Mouse (Mus musculus): Measurements from ENCODE around the gene Apmap. TPM values are rescaled to one million over a fixed set of nuclear protein-coding genes. Genes with fewer than 3 reads are reported as not detected.
"Not testable (repeated sequence)": the region's sequence is repeated elsewhere in the genome, so short reads cannot be mapped to it uniquely, and the experiment has no call there.

Gene Apmap
- polyA plus RNA-seq, 1 experiment: 20.5 TPM

DNA sequence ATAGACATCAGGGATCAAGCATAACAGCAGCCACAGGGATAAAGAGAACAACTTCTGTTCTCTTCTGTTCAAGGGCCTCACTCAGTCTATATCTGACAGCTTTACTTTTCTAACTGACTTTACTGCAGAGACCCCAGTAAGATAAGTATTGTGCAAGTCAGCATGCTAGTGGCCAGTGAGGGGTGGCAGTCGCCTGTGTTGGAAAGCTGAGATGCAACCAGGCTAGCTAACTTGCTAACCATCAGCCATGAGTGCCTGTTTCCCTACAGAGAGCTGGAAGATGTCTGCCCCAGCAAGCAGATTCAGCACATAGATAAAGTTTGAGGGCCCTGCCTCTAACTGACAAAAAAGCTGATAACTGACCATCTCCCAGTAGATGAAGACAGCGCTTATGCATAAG lies 37.6 kb downstream of the Apmap start:
- Histone ChIP-seq H3K27me3 (ENCODE audit: control insufficient read depth, insufficient read depth, low read length) (no peaks in the 10 kb centered on the region), H3K27ac (ENCODE audit: insufficient read depth, low read length) (no peak overlapping the region), H3K4me3 (ENCODE audit: extremely low read depth, insufficient read depth, insufficient read length) (peak overlapping the region; percentile 25; the same call in 1 of the 2 replicates), H3K36me3 (ENCODE audit: control insufficient read depth, insufficient read depth, low read length) (no peaks in the 10 kb centered on the region), H3K4me1 (ENCODE audit: control insufficient read depth, insufficient read depth, insufficient read length) (peaks cover 6% of the 10 kb centered on the region; the same call in 1 of the 2 replicates)
- 68% methylated on average over 2 of the region's 2 CpGs for WGBS
- no peak for TF ChIP-seq CTCF (IDR thresholded peaks at IDR 0.05; ENCODE audit: extremely low read depth, insufficient read depth, insufficient read length, insufficient replicate concordance)
- TF ChIP-seq POLR2A (IDR thresholded peaks at IDR 0.05; ENCODE audit: low read depth, low read length): no peak
- no peak for DNase-seq (ENCODE audit: low read depth in 1 of 2, low spot score in 2 of 2)

DNA sequence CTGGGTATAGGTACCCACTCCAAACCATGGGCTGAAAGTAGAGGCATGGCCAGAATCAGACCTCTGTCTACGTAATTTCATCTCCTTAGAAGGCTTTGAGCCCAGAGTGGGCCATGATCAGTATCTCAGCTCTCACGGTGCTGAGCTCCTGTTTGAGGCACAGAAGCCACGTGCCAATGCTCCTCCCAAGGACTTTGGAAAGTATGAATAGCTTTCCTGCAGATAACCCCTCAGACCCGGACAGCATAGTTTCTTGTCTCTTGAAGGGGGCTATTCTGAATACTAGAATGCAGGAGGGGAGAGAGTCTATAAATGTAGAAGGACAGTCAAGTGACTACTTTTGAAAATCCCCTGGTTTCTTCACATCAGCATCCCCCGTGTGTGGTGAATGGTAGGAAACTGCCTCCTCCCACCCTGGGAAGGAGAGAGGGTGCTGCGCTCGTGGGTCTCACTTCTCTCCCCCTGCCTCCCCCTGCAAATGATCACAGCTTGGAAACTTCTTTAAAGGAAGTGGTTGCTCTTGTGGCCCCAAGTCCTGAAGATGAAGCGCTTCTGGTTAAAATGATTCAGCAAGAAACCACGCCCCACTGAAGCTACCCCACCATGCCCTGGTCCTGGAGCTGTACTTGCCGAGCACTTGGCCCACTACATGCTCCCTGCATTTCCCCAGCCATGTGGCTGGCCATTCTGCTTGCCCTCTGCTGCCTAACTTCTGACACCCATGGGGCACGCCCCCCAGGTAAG lies 38.3 kb downstream of the Apmap start, which contains the start of gene Cst7:
Gene Cst7, plus strand, starts transcription at position 569 of the 744 bp plus-strand sequence.
- Histone ChIP-seq H3K4me1 (ENCODE audit: control insufficient read depth, insufficient read depth, insufficient read length) (peaks cover 6% of the 10 kb centered on the region; the same call in 1 of the 2 replicates), H3K27me3 (ENCODE audit: control insufficient read depth, insufficient read depth, low read length) (no peaks in the 10 kb centered on the region), H3K27ac (ENCODE audit: insufficient read depth, low read length) (peak within 1 kb of the TSS; percentile 39), H3K4me3 (ENCODE audit: extremely low read depth, insufficient read depth, insufficient read length) (peak within 1 kb of the TSS; percentile 25; the same call in 1 of the 2 replicates), H3K36me3 (ENCODE audit: control insufficient read depth, insufficient read depth, low read length) (no peaks in the 10 kb centered on the region)
- TF ChIP-seq POLR2A (IDR thresholded peaks at IDR 0.05; ENCODE audit: low read depth, low read length) (no peak), CTCF (IDR thresholded peaks at IDR 0.05; ENCODE audit: extremely low read depth, insufficient read depth, insufficient read length, insufficient replicate concordance) (no peak)
- DNase-seq (ENCODE audit: low read depth in 1 of 2, low spot score in 2 of 2): peak; percentile 34 to 49
- 12% methylated on average over 11 of the region's 11 CpGs for WGBS

DNA sequence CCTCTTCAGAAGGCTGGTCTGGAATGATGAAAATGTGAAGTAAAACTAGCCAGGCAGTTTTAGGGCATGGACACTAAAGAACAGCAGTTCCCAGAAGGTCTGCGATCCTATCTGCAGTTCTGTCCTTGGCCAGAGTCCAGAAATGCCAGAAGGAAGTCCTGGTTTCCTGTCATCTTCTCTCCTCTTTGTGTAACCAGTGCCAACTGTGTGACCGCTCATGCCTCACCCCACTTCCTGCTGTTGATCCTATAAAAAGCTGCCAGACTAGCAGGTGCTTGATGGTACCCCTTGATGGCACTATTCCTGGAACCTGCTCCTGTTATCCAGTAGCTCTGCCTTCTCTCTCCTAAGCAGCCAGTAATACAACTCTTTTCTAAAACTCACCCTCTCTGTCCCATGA lies 41.3 kb downstream of the Apmap start:
- TF ChIP-seq CTCF (IDR thresholded peaks at IDR 0.05; ENCODE audit: extremely low read depth, insufficient read depth, insufficient read length, insufficient replicate concordance) (no peak), POLR2A (IDR thresholded peaks at IDR 0.05; ENCODE audit: low read depth, low read length) (no peak)
- Histone ChIP-seq H3K36me3 (ENCODE audit: control insufficient read depth, insufficient read depth, low read length) (no peaks in the 10 kb centered on the region), H3K4me1 (ENCODE audit: control insufficient read depth, insufficient read depth, insufficient read length) (peaks cover 6% of the 10 kb centered on the region; the same call in 1 of the 2 replicates), H3K4me3 (ENCODE audit: extremely low read depth, insufficient read depth, insufficient read length) (no peak overlapping the region), H3K27me3 (ENCODE audit: control insufficient read depth, insufficient read depth, low read length) (no peaks in the 10 kb centered on the region), H3K27ac (ENCODE audit: insufficient read depth, low read length) (no peak overlapping the region)
- WGBS: 4% methylated on average over 2 of the region's 2 CpGs
- DNase-seq (ENCODE audit: low read depth in 1 of 2, low spot score in 2 of 2): no peak

- Histone ChIP-seq H3K27ac (ENCODE audit: insufficient read depth, low read length) (no peak overlapping the region), H3K4me1 (ENCODE audit: control insufficient read depth, insufficient read depth, insufficient read length) (no peaks in the 10 kb centered on the region), H3K4me3 (ENCODE audit: extremely low read depth, insufficient read depth, insufficient read length) (no peak overlapping the region), H3K36me3 (ENCODE audit: control insufficient read depth, insufficient read depth, low read length) (no peaks in the 10 kb centered on the region), H3K27me3 (ENCODE audit: control insufficient read depth, insufficient read depth, low read length) (no peaks in the 10 kb centered on the region)
- DNase-seq (ENCODE audit: low read depth in 1 of 2, low spot score in 2 of 2): peak in 1 of 2 experiments; percentile 30
- TF ChIP-seq CTCF (IDR thresholded peaks at IDR 0.05; ENCODE audit: extremely low read depth, insufficient read depth, insufficient read length, insufficient replicate concordance): peak; percentile 47; the same call in 1 of the 2 replicates
- TF ChIP-seq POLR2A (IDR thresholded peaks at IDR 0.05; ENCODE audit: low read depth, low read length): no peak
- 48% methylated on average over 3 of the region's 3 CpGs for WGBS
Measured at GRCm38 (mm10) chr2:150558568-150558967, 49.8 kb downstream of the Apmap start.

DNA sequence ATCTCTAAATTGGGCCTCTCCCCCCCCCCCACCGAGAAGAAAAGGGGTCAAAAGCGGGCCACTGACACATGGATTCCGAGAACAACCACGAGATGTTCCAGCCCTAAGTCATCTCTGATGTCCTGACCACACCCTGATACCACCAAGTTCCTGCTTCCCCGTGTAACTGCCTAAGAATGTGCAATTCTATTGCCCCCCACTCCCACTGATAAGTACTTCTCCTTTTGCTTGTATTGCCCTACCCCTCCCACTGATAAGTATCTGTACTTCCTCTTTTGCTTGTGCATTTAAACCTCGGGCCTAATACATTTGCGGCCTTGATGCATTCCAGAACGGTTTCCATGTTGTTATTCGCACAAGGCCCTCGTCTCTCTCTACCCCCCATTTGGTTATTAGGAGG lies 58.8 kb downstream of the Apmap start:
- H3K4me1 ChIP-seq (ENCODE audit: control insufficient read depth, insufficient read depth, insufficient read length); H3K36me3 ChIP-seq (ENCODE audit: control insufficient read depth, insufficient read depth, low read length); H3K27ac ChIP-seq (ENCODE audit: insufficient read depth, low read length); DNase-seq (ENCODE audit: low read depth in 1 of 2, low spot score in 2 of 2); H3K4me3 ChIP-seq (ENCODE audit: extremely low read depth, insufficient read depth, insufficient read length); H3K27me3 ChIP-seq (ENCODE audit: control insufficient read depth, insufficient read depth, low read length): not testable (repeated sequence)
- WGBS: 64% methylated on average over 10 of the region's 10 CpGs

Other genes starting within 250 kb of the Apmap start
- gene 3300002I08Rik, start 245.8 kb downstream of the Apmap start, polyA plus RNA-seq (2012; rRNA removed): 0.38 and 0.39 TPM in 2 replicates
- gene Zfp442, start 157.1 kb downstream of the Apmap start, polyA plus RNA-seq (2012; rRNA removed): 0.04 and 0.05 TPM in 2 replicates
- gene Zfp345, start 123.5 kb downstream of the Apmap start, polyA plus RNA-seq (2012; rRNA removed): not detected in 2 replicates
- gene Cst7, start 38.2 kb downstream of the Apmap start, polyA plus RNA-seq (2012; rRNA removed): 10.8 and 11.8 TPM in 2 replicates
- 76.7 and 121 TPM in 2 replicates for gene Acss1, start 59.9 kb upstream of the Apmap start, polyA plus RNA-seq (2012; rRNA removed)
- not detected in 2 replicates for gene Vsx1, start 80.8 kb upstream of the Apmap start, polyA plus RNA-seq (2012; rRNA removed)
- 26.3 and 31.7 TPM in 2 replicates for gene Entpd6, start 140.5 kb upstream of the Apmap start, polyA plus RNA-seq (2012; rRNA removed)
- gene Pygb, start 178.2 kb upstream of the Apmap start, polyA plus RNA-seq (2012; rRNA removed): 25.7 and 28.9 TPM in 2 replicates

Data from spleen, adult 2 months (tissue).